Mouse (Mus musculus): ENCODE measurements around the gene Gimap3.

Gimap3 gene

DNA sequence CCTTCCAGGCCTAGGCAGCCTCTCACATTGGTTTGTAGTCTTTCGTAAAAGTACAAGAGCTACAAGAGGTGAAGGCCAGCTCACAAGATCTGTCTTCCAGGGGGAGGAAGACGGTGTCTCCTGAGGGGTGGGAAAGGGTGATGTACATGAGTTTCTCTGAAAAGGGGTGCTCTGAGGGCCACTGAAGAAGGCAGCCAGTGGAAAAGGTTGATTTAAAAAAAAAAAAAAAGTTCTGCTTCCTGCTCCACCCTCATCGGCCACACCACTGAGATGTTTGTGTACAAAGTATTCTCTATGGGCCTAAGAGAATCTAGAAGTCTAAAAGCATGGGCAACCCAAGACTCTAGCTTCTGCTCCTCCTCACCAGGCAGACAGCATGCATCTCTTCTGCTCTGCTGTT, at the start of gene Gimap3:
Gene Gimap3, minus strand, starts transcription at position 156 of the 400 bp plus-strand sequence.
- no peak for DNase-seq (ENCODE audit: low spot score in 2 of 2)

DNA sequence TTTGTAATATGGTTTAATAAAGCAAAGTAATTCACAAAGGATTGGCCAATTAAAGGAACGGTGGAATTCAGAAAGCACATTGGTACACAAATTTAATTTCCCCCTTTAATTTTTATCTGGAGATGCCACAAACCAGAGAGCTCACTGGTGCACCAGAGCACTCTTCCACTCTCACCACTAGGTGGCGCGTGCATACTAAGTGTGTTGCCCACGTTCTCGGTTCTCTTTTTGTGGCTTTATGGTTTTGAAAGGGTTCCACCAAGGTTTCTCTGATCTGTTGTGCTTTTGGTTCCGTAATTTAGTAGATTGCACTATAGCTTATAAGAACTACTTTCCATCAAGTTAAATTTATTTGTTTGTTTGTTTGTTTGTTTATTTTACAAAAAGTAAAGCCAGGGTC, 47.2 kb upstream of the Gimap3 start:
- DNase-seq (ENCODE audit: low spot score in 2 of 2) = peak; percentile 37 to 54

DNA sequence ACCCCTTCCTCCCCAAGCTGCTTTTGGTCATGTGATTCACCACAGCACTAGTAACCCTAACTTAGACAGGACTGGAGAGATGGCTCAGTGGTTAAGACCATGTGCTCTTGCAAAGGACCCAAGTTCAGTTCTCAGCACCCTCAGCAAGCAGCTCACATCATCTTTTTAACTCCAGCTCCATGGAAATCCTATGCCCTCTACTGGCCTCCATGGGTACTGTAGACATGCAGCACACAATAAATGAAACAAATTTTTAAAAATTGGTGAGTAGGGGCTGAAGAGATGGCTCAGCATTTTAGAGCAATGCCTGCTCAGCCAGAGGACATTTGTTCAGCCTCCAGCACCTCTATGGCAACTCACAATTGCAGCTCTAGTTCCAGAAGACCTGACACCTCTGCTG, 44.4 kb upstream of the Gimap3 start:
- DNase-seq (ENCODE audit: low spot score in 2 of 2) = no peak

DNA sequence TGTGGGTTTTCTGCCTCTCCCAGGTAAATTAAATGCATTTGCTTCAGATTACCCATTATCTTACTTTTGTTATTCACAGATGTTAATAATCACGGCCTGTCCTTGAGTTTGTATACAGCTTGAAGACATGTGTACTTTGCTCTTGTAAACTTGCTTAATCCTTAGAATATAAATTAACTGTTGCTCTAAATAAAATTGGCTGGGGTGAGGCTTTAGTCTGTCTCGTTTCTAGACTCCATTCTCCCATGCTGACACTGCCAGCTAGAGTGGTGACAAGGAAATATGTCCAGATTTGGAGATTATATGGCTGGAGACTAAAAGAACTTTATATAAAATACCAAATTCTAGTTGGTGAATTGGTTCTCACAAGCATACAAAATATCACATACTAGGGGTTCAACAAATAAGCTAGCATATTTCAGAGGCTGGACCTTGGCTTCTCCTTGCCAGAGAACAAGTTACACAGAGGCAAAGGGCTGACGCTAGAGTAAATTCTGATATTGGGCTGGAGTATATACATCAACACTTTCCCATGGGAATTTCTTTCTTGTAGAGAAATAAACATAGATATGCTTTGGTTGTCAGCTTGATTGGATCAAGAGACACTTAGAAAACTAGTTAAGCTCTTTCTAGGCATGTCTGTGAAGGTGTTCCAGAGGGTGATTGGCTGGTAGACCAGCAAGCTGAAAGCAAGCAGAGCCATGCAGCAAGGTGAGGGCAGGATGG, 39.0 kb upstream of the Gimap3 start:
- no peak for DNase-seq (ENCODE audit: low spot score in 2 of 2)

DNA sequence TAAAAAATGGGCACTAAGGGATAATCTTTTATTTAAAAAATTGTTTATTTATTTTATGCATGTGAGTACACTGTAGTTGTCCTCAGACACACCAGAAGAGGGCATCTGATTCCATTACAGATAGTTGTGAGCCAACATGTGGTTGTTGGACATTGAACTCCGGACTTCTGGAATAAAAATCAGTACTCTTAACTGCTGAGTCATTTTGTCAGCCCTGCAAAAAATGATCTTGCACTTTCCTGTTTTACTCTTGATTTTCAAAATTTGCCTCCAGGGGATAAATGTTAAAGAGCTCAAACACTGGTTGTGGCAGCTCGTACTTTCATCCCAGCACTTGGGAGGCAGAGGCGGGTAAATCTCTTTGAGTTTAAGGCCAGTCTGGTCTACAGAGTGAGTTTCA, 36.1 kb upstream of the Gimap3 start:
- no peak for DNase-seq (ENCODE audit: low spot score in 2 of 2)

DNA sequence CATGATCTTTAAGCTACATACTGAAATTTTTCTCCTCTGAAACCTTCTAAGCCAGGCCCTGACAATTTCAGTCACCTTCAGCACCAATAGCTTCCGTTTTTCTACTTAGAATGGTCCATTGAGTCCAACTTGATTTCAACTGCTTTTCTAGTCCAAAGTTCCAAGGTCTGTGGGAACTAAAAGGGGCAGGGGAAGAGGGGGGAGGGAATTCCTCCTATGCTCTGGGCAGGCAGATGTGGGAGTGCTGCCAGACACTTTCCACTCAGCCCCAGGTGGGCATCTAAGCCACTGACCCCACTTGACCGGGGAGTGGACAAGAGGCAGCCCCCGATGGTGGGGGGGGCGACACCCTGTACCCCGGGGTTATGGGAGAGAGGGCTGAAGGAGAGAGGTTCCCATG, 33.7 kb upstream of the Gimap3 start:
- no peak for DNase-seq (ENCODE audit: low spot score in 2 of 2)

DNA sequence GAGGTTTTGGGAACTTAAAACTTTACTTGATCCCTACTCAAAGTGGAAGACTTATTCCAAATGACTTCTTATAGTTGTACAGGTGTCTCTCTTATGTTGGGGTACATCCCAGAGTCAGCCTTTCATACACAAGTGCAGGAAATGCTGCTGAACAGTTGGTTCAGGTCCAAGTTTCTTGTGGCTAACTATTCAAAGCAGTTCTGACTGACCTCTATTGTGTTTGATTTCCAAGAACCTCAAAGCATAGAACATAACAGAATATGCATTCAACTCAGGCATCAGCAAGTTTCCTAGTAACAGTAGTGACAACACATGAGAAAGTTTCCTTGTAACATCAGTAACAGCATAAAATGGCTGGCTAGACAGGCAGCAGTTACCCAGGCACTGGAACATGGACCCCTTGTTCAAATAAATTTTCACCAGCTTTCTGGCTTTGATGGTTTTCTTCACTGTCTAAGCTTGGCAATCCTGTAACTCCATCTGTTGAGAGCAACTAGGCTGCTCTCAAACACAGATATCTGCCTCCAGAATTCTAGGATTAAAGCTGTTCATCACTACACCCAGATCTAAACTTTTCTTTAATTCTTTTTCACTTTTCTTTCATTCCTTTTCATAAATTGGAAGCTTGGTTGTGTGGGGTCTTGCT, 32.9 kb upstream of the Gimap3 start:
- DNase-seq (ENCODE audit: low spot score in 2 of 2) = no peak

DNA sequence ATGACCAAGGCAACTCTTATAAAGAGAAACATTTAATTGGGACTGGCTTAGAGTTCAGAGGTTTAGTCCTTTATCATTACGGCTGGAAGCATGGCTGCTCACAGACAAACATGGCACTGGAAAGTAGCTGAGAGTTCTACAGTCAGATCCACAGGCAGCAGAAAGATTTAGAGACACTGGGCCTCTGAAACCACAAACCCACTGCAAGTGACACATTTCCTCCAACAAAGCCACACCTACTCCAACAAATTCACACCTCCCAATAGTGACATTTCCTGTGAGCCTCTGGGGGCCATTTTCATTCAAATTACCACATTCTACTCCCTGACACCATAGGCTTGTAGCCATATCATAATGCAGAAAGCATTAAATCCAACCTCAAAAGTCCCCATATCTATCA, 31.2 kb upstream of the Gimap3 start:
- no peak for DNase-seq (ENCODE audit: low spot score in 2 of 2)

DNA sequence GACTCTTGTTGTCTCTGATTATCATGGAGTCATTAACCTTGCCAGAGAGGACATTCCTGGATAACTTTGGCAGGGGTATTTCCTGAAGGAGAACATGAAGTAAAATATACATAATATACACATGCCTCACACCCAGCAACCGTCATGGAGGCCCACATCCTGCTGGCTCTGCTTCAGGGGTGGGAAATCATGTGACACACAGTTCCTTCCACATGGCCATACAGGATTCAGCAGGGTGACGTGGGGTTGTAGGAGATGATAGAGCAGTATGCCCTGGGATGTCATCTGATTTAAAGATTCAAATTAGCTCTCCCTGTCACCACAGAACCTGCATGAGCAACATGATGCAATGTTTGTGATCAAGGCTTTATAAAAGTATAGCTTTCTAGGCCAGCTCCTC, 17.2 kb upstream of the Gimap3 start:
- no peak for DNase-seq (ENCODE audit: low spot score in 2 of 2)

DNA sequence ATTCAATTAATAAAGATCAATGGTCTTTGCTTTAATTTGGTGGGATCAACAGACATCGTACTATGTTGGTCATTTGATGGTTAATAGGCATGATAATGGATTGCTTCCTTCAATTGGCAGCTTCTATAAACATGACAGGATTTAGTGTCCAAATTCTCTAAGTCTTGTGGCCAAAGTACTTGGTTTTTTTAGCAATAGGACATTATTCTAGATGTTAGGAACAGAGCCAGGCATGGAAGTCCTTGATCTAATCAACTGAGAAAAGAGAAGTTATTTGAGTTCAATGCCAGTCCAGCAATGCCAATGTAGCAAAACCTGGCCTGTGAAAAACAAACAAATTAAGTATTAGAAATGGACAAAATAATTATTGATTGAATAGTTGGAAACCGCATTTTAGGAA, 14.9 kb upstream of the Gimap3 start:
- no peak for DNase-seq (ENCODE audit: low spot score in 2 of 2)

DNA sequence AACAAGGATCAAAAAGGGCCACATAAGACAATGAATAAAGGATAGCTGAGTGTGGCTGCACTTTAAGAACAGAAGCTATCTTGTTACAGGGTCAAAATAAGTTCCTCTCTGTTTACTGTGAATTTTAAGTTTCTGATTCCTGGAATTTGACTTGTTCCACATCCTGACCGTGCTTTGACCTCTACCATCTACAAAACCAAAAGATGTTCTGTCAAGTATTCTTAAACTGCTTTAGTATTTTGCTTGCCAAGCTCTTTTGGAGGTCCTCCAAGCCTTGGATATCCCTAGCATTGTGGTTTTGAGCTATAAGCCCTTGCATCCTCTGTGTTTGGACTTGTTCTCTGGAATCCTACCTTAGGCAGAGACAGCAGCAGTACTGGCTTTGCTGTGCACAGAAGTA, 14.5 kb upstream of the Gimap3 start:
- DNase-seq (ENCODE audit: low spot score in 2 of 2) = no peak

DNA sequence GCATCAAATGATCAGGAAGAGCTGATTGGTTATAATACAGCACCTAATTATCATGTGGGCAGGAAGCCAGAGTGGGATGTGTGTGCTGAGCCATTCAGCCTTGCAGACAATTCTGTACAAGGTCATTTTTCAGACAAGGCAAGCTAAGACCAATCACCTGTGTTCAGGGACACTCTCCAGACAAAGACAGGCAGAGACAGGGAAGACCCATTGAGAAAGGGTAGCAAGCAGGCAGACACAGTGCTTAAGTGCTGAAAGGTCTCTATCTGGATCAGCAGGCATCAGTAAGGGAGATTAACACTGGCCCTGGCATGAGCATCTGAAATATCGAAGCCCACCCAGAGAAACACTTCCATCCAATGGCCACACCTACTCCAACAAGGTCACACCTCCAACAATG, 13.8 kb upstream of the Gimap3 start:
- no peak for DNase-seq (ENCODE audit: low spot score in 2 of 2)

DNA sequence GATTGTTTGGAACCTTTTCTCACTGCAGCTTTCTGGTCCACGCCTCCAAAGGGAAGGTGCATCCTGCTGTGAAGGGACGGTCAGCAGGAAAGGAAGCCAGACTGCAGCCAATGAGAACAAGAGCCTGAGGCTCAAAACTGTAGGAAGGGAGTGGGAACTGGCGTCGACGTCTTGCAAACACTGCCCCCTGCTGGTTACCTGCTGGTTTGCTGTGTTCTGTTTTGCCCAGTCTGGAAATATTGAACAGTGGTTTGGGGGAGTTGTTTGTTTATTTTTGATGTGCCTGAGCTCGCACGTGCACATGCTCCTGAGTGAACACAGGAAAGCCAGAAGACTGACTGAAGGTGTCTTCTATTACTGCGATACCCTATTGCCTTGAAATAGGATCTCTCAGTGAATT, 1.4 kb upstream of the Gimap3 start:
- peak; percentile 70 to 71 for DNase-seq (ENCODE audit: low spot score in 2 of 2)

DNA sequence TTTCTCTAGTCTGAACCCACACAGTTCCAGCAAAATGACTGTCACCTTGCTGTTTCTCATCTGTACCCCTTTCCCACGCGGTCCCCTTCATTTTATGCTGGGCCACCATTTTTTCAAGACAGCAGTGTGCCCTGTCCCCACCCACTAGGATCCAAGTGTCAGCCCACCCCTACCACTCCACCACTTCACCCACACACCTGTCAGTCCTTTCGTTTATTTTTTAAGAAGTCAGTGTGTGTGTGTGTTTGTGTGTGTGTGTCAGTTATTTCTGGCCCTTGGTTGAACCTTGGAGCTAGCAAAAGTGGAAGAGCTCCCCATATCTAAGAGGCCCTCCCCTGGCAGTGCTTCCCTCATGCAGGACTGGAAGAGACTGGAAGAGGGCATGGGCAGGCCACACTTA, 1.7 kb downstream of the Gimap3 start:
- no peak for DNase-seq (ENCODE audit: low spot score in 2 of 2)

DNA sequence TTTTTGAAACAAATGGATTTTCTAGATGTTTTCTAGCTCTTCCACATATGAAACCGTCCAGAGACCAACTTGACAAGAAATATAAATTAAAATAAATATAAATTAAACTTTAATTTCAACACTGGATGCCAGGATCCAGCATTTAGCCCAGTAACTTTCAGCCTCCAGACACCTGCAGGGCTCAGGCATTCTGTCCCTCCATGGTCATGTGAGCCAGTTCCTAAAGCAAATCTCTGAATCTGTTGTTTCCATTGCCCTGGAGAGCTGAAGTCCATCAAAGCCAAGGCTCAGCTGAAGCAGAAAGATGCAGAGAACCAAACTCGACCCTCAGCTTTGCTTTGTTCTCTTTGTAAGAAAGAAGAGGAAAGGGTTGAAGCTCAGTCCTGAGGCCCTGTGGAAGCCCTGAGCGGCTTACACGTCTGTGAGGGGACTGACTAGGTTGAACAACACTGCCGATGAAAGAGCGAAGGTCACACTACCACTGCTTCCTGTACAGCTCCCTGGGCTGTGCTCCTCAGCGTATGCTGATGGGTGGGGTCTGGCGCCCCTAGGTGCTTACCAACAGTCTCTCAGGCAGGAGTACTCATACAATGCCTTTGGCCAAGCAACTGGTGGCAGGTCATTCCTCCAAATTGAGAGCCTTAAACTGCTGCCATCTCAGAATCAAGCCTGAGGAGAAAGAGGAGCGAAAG, 2.3 kb downstream of the Gimap3 start:
- no peak for DNase-seq (ENCODE audit: low spot score in 2 of 2)

DNA sequence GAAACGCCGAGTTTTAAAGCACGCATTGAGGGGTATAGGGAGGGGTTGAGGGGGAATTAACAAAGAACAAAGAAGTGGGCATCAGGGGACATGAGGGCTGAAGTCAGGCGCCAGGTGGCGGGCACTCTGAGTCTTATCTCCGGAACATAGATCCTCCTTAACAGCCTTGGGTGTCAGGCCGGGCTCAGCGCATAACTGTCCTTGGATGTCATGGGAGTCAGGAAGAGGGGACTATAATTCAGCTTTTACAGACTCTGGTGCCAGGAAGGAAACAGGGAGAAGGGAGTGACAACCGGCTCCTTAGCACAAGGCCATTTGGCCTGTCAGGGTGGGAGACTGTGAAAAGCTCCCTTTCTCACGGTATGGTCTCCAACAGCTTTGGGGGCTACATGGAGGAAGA, 6.2 kb downstream of the Gimap3 start:
- no peak for DNase-seq (ENCODE audit: low spot score in 2 of 2)

DNA sequence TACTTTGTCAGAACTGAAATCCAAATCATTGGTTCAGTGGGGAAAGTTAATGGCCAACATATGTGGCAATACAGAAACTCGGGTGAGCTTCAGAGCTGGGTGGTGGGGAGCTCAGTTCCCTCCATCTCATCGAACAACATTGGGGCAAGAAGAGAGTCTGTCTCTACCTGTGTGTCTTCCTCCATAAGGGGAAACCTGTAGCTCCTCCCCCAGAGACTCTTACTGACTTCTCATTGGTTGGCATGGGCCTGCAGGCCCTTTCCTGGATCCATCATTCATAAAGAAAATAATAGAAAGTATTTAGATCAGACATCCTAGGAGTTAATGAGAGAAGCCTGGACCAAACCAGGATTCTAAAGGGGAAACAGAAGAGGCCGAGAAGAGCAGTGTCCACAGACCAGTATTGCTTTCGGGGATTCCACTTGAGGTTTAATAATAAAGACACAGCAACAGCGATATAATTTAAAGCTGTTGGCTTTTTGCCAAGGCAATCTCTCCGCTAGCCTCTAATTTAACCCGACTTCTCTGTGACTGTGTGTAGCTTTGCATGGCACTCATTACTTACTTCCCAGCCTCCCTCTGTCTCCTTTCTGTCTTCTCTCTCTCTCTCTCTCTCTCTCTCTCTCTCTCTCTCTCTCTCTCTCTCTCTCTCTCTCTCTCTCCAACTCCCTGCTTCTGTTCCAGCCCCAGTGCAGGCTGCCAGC, 6.9 kb downstream of the Gimap3 start:
- no peak for DNase-seq (ENCODE audit: low spot score in 2 of 2)

DNA sequence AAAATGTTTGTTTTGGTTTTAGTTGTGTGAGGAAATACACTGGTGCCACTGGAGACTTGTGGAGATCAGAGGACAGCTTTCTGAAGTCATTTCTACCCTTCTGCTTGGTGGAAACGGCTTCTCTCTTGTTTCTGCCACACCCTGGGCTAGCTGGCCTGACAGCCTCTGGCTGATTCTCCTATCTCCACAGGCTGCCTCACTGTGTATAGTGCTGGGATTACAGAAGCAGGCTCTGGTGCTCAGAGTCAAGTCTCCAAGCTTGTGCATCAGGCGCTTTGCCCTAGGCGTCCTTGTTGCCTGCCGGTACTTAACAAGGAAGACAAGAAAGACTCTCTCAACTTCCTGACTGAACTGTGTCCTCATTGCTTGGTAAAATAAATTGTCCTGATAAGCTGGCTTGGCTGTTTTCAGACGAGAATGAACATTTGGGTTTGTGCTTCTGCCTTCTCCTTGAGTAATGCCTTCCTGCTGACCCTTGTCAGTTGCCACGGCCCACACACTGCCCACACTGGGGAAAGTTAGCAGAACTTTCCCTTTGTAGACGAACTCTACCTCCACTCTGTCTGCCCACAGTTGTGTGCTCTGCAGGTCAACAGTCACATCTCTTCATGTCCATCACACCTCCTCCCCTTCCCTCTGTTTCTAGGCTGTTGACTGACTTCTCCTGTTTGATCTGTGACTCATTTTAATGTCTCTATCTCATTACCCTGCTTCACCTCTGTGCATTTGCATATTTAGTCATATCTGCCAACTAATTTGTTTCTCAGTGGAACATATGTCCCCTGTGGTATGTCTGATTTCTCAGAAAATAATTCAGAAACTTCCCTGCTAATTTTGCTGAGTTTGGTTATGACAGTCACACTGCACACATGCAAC, 23.3 kb downstream of the Gimap3 start:
- DNase-seq (ENCODE audit: low spot score in 2 of 2) = no peak

DNA sequence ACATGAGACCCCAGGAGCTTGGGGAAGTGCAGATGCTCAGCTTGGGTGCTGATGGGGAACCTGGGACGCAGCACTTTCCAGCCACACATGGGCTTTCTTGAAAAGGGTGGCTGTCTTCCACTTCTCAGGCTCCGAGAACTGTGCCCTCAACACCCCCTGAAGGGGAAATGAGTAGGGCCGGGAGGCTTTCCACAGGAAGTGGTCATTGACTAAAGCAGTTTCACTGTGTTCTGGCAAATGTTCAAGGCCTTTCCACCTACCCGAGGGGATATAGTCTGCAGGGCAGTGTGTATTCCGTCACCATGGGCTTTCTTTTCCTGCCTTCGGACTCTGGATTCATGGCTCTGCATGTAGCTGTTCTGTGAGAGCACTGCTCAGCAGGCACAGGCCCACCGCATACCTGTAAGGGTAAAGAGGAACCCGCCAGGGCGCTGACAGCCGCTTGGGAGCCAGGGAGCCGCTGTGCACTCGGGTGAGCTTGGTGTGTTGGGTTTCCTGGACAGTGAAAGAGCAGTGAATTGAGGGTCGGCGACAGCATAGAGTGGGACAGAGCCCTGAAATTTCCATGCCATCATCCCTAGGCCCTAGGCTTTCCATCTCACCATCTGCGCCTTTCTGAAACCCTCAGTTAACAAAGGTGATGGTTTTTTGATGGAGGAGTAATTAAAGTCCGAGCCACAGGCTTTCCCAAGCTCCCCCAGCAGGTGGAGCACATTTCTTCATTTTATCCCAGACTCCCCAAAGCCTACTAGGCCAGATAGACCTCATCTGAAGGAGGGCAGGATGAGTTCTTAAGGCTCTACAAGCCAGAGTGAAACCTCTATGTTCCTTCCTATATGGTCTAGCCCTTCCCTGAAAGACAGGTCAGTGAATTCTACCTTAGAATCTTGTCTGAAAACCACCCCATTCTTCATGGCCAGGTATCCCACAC, 24.4 kb downstream of the Gimap3 start, which contains the start of gene Gimap5:
Gene Gimap5, plus strand, starts transcription at position 239 of the 931 bp plus-strand sequence.
- no peak for DNase-seq (ENCODE audit: low spot score in 2 of 2)

DNA sequence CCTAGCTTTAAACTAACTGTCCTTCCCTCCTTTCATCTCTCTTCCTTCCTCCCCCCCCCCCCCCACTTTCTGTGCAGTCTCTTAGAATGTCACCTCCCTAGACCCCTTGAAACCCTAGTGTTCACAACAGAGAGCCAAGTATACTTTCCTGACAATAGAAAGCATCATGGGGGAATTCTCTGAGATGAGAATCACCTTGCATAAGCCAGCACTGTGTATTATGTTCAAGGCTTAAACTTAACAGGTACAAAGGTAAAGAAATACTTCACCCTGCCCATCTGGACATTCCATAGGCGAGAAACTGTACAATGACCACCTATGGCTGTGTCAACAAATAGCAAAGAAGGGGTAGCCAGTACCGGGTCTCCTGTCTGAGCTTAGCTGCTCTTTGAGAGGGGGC, 25.2 kb downstream of the Gimap3 start:
- DNase-seq (ENCODE audit: low spot score in 2 of 2) = no peak
